Mouse (Mus musculus) hindbrain, embryonic 16.5 days (tissue): ENCODE measurements at regions not wholly inside any gene's neighbourhood (a gene's known extent, or its start where the extent isn't known, plus 50 kb on each side); places are given as distances from the start of the nearest gene placed in this dataset.

ENCODE experiments used
- ATAC-seq: fragments of 200-750 bp; cut with Nextera tagmentation; 2 replicates; pipeline ENCODE4 v1.8.0; 2017; ENCODE audit warnings: moderate TSS enrichment, moderate library complexity
- H3K27ac ChIP-seq: fragments of 300-500 bp; sonication (generic); 2 replicates; pipeline ENCODE4 v1.5.1; 2014; ENCODE audit warnings: low read depth, mild to moderate bottlenecking, control low read depth, low read length, moderate library complexity
- H3K27me3 ChIP-seq: fragments of 300-500 bp; sonication (generic); replicated peaks from 2 replicates; pipeline ENCODE4 v1.6.1; 2014; ENCODE audit warnings: low read length; ENCODE audit not compliant: control insufficient read depth, insufficient read depth
- H3K36me3 ChIP-seq: fragments of 300-500 bp; sonication (generic); 2 replicates; pipeline ENCODE4 v1.6.1; 2014; ENCODE audit warnings: mild to moderate bottlenecking, low read length, moderate library complexity, mixed read lengths; ENCODE audit not compliant: control insufficient read depth, insufficient read depth
- H3K4me1 ChIP-seq: fragments of 300-500 bp; sonication (generic); 2 replicates; pipeline ENCODE4 v1.6.1; 2014; ENCODE audit warnings: low read depth, low read length; ENCODE audit not compliant: control insufficient read depth, insufficient read depth
- H3K4me2 ChIP-seq: fragments of 300-500 bp; sonication (generic); 2 replicates; pipeline ENCODE4 v1.6.1; 2014; ENCODE audit warnings: mild to moderate bottlenecking, low read length, control low read depth, moderate library complexity
- H3K4me3 ChIP-seq: fragments of 300-500 bp; sonication (generic); 2 replicates; pipeline ENCODE4 v1.5.1; 2014; ENCODE audit warnings: mild to moderate bottlenecking, low read length, control low read depth, moderate library complexity
- H3K9ac ChIP-seq: fragments of 300-500 bp; sonication (generic); 2 replicates; pipeline ENCODE4 v1.6.1; 2014; ENCODE audit warnings: low read depth, mild to moderate bottlenecking, control low read depth, low read length, moderate library complexity
- H3K9me3 ChIP-seq: fragments of 300-500 bp; sonication (generic); 2 replicates; pipeline ENCODE4 v1.6.1; 2014; ENCODE audit warnings: mild to moderate bottlenecking, low read length, moderate library complexity; ENCODE audit not compliant: control insufficient read depth
- WGBS: fragments of 180-500 bp; shearing (Covaris S2); extraction: QIAGEN DNeasy Blood & Tissue Kit; methylation state at CpG from one replicate; pipeline ENCODE4 v1.1.7; 2014; 5-methylcytosine and 5-hydroxymethylcytosine counted together

GRCm38 (mm10) chr15:56451881-56452280 is 1025.5 kb downstream of the Slc22a22 start:
- Histone ChIP-seq H3K27ac (no peak overlapping the region), H3K36me3 (no peaks in the 10 kb centered on the region), H3K4me3 (no peak overlapping the region), H3K4me1 (no peaks in the 10 kb centered on the region), H3K27me3 (no peaks in the 10 kb centered on the region), H3K9ac (no peak overlapping the region), H3K4me2 (no peak overlapping the region), H3K9me3 (no peaks in the 10 kb centered on the region)
- 77% methylated on average over 4 of the region's 4 CpGs for WGBS
- ATAC-seq, result no peak

- Histone ChIP-seq H3K4me1 (no peaks in the 10 kb centered on the region), H3K27ac (no peak overlapping the region), H3K4me2 (no peak overlapping the region), H3K9ac (no peak overlapping the region), H3K27me3 (no peaks in the 10 kb centered on the region), H3K36me3 (no peaks in the 10 kb centered on the region), H3K9me3 (no peaks in the 10 kb centered on the region), H3K4me3 (no peak overlapping the region)
- ATAC-seq, result peak; percentile 71
- 52% methylated on average over 10 of the region's 10 CpGs for WGBS
Observed at GRCm38 (mm10) chr15:56448015-56448645, 1029.3 kb downstream of the Slc22a22 start.

GRCm38 (mm10) chr15:56440171-56440570 is 1037.3 kb downstream of the Slc22a22 start:
- Histone ChIP-seq H3K27me3 (no peaks in the 10 kb centered on the region), H3K9ac (no peak overlapping the region), H3K27ac (no peak overlapping the region), H3K9me3 (no peaks in the 10 kb centered on the region), H3K4me3 (no peak overlapping the region), H3K36me3 (no peaks in the 10 kb centered on the region), H3K4me2 (no peak overlapping the region), H3K4me1 (no peaks in the 10 kb centered on the region)
- 87% methylated on average over 4 of the region's 4 CpGs for WGBS
- no peak for ATAC-seq

GRCm38 (mm10) chr15:56438370-56438769 is 1039.1 kb downstream of the Slc22a22 start:
- no peaks in the 10 kb centered on the region for H3K27me3 ChIP-seq
- H3K36me3 ChIP-seq, result no peaks in the 10 kb centered on the region
- H3K9ac ChIP-seq, result no peak overlapping the region
- no peaks in the 10 kb centered on the region for H3K9me3 ChIP-seq
- no peaks in the 10 kb centered on the region for H3K4me1 ChIP-seq
- no peak overlapping the region for H3K27ac ChIP-seq
- H3K4me2 ChIP-seq, result no peak overlapping the region
- no peak for ATAC-seq
- H3K4me3 ChIP-seq, result no peak overlapping the region
- 89% methylated on average over 2 of the region's 2 CpGs for WGBS

GRCm38 (mm10) chr15:56436131-56436530 is 1041.3 kb downstream of the Slc22a22 start:
- 65% methylated on average over 6 of the region's 6 CpGs for WGBS
- Histone ChIP-seq H3K9ac (no peak overlapping the region), H3K36me3 (no peaks in the 10 kb centered on the region), H3K4me1 (no peaks in the 10 kb centered on the region), H3K9me3 (no peaks in the 10 kb centered on the region), H3K27ac (no peak overlapping the region), H3K27me3 (no peaks in the 10 kb centered on the region), H3K4me2 (no peak overlapping the region), H3K4me3 (no peak overlapping the region)
- ATAC-seq, result no peak

GRCm38 (mm10) chr15:56425986-56426385 is 1051.4 kb downstream of the Slc22a22 start:
- Histone ChIP-seq H3K27ac (no peak overlapping the region), H3K4me1 (no peaks in the 10 kb centered on the region), H3K27me3 (no peaks in the 10 kb centered on the region), H3K9me3 (no peaks in the 10 kb centered on the region), H3K4me2 (no peak overlapping the region), H3K9ac (no peak overlapping the region), H3K4me3 (no peak overlapping the region), H3K36me3 (no peaks in the 10 kb centered on the region)
- ATAC-seq, result no peak
- 11% methylated on average over 4 of the region's 4 CpGs for WGBS

- no peak overlapping the region for H3K4me2 ChIP-seq
- ATAC-seq, result no peak
- no peaks in the 10 kb centered on the region for H3K4me1 ChIP-seq
- WGBS, result 18% methylated on average over 1 of the region's 1 CpGs
- H3K27ac ChIP-seq, result no peak overlapping the region
- H3K9me3 ChIP-seq, result no peaks in the 10 kb centered on the region
- H3K4me3 ChIP-seq, result no peak overlapping the region
- H3K9ac ChIP-seq, result no peak overlapping the region
- no peaks in the 10 kb centered on the region for H3K36me3 ChIP-seq
- H3K27me3 ChIP-seq, result no peaks in the 10 kb centered on the region
Observed at GRCm38 (mm10) chr15:56420681-56421080, 1056.7 kb downstream of the Slc22a22 start.

- Histone ChIP-seq H3K4me2 (no peak overlapping the region), H3K36me3 (no peaks in the 10 kb centered on the region), H3K4me3 (no peak overlapping the region), H3K9me3 (no peaks in the 10 kb centered on the region), H3K27me3 (no peaks in the 10 kb centered on the region), H3K4me1 (no peaks in the 10 kb centered on the region), H3K9ac (no peak overlapping the region), H3K27ac (no peak overlapping the region)
- ATAC-seq, result no peak
Observed at GRCm38 (mm10) chr15:56391982-56392381, 1085.4 kb downstream of the Slc22a22 start.

- Histone ChIP-seq H3K36me3 (no peaks in the 10 kb centered on the region), H3K4me2 (no peak overlapping the region), H3K27ac (no peak overlapping the region), H3K9me3 (no peaks in the 10 kb centered on the region), H3K27me3 (no peaks in the 10 kb centered on the region), H3K4me3 (no peak overlapping the region), H3K4me1 (no peaks in the 10 kb centered on the region), H3K9ac (no peak overlapping the region)
- WGBS, result 71% methylated on average over 1 of the region's 1 CpGs
- ATAC-seq, result no peak
Observed at GRCm38 (mm10) chr15:56378511-56378910, 1098.9 kb downstream of the Slc22a22 start.

GRCm38 (mm10) chr15:56350903-56351302 is 1126.5 kb downstream of the Slc22a22 start:
- Histone ChIP-seq H3K9ac (no peak overlapping the region), H3K4me2 (no peak overlapping the region), H3K4me1 (no peaks in the 10 kb centered on the region), H3K36me3 (no peaks in the 10 kb centered on the region), H3K4me3 (no peak overlapping the region), H3K27ac (no peak overlapping the region), H3K9me3 (no peaks in the 10 kb centered on the region), H3K27me3 (no peaks in the 10 kb centered on the region)
- WGBS, result 86% methylated on average over 5 of the region's 5 CpGs
- ATAC-seq, result no peak
